Mouse (Mus musculus): ENCODE results near the gene Tgfb1. TPM values are rescaled to one million over a fixed set of nuclear protein-coding genes. Genes with fewer than 3 reads are reported as not detected.
A peak's percentile ranks its signal among the peaks of the same experiment; 100 is the strongest.

Tgfb1 gene
- polyA plus RNA-seq, 2 experiments = 3.6 to 16.8 TPM

GRCm38 (mm10) chr7:25753643-25754438 lies 67.0 kb downstream of the Tgfb1 start:
- ATAC-seq (ENCODE audit: low FRiP score, low read depth) (peak; percentile 0), DNase-seq (ENCODE audit: low spot score) (no peak)
- WGBS = 1% methylated on average over 43 of the region's 46 CpGs
- TF ChIP-seq POLR2A (IDR thresholded peaks at IDR 0.05; ENCODE audit: borderline replicate concordance, extremely low read depth, insufficient read depth, insufficient read length) = no peak
- Histone ChIP-seq H3K27me3 (ENCODE audit: control insufficient read depth, insufficient read depth, low read length) (no peaks in the 10 kb centered on the region), H3K27ac (replicated peaks; ENCODE audit: low read depth, low read length) (peak overlapping the region; percentile 97), H3K4me3 (replicated peaks; ENCODE audit: low read length) (peak overlapping the region; percentile 98), H3K36me3 (ENCODE audit: control insufficient read depth, insufficient read depth, low read length) (peaks cover 41% of the 10 kb centered on the region), H3K4me1 (ENCODE audit: control insufficient read depth, insufficient read depth, low read length) (peaks cover 13% of the 10 kb centered on the region), H3K9me3 (ENCODE audit: control insufficient read depth, low read length) (no peaks in the 10 kb centered on the region), H3K4me2 (replicated peaks; ENCODE audit: low read depth, low read length, severe bottlenecking) (peak overlapping the region; percentile 83), H3K9ac (ENCODE audit: low read depth, low read length, severe bottlenecking) (peak overlapping the region; percentile 99)

DNA sequence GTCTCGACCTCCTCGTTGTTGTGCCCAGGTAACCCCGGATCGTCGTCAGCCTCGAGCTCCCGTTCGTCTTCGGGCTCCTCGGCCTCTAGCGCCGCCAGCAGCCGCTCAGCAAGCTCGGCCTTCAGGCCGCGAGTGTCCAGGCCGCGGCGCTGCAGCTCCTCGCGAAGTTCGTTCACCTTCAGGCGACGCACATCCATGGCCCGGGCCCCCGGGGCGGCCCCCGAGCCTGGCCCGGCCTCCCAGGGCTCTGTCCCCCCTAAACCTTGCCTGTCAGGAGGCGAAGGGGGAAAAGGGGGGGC lies 67.6 kb downstream of the Tgfb1 start:
- 0% methylated on average over 25 of the region's 30 CpGs for WGBS

More for the DNA sequence above, 67.6 kb downstream of the Tgfb1 start:
- DNase-seq (ENCODE audit: low spot score) = no peak
- TF ChIP-seq POLR2A (IDR thresholded peaks at IDR 0.05; ENCODE audit: borderline replicate concordance, extremely low read depth, insufficient read depth, insufficient read length) = peak; percentile 65; the same call in 1 of the 2 replicates
- H3K9ac ChIP-seq (ENCODE audit: low read depth, low read length, severe bottlenecking) = peak overlapping the region; percentile 99
- ATAC-seq (ENCODE audit: low FRiP score, low read depth) = no peak
- H3K27me3 ChIP-seq (ENCODE audit: control insufficient read depth, insufficient read depth, low read length) = no peaks in the 10 kb centered on the region
- H3K36me3 ChIP-seq (ENCODE audit: control insufficient read depth, insufficient read depth, low read length) = peaks cover 41% of the 10 kb centered on the region
- peaks cover 13% of the 10 kb centered on the region for H3K4me1 ChIP-seq (ENCODE audit: control insufficient read depth, insufficient read depth, low read length)
- H3K4me2 ChIP-seq (replicated peaks; ENCODE audit: low read depth, low read length, severe bottlenecking) = peak overlapping the region; percentile 83
- H3K4me3 ChIP-seq (replicated peaks; ENCODE audit: low read length) = peak overlapping the region; percentile 98
- H3K9me3 ChIP-seq (ENCODE audit: control insufficient read depth, low read length) = no peaks in the 10 kb centered on the region
- peak overlapping the region; percentile 97 for H3K27ac ChIP-seq (replicated peaks; ENCODE audit: low read depth, low read length)

Other genes with a start within 250 kb of the Tgfb1 start
- 1.3 and 1.4 TPM in 2 replicates for gene Ceacam1, start 209.4 kb upstream of the Tgfb1 start, polyA plus RNA-seq (2012; rRNA removed)
- 0.93 and 1.3 TPM in 2 replicates for gene Ceacam1, start 209.4 kb upstream of the Tgfb1 start, polyA plus RNA-seq (2014; fragmentation: Nextera tagmentation; extraction: Ambion mirVana)
- 0.03 TPM in 1 of 2 replicates, not detected in the other for gene Ceacam2, start 147.1 kb upstream of the Tgfb1 start, polyA plus RNA-seq (2012; rRNA removed)
- not detected in 2 replicates for gene Ceacam2, start 147.1 kb upstream of the Tgfb1 start, polyA plus RNA-seq (2014; fragmentation: Nextera tagmentation; extraction: Ambion mirVana)
- gene Erich4, start 71.1 kb upstream of the Tgfb1 start, polyA plus RNA-seq (2012; rRNA removed) = not detected in 2 replicates
- gene Erich4, start 71.1 kb upstream of the Tgfb1 start, polyA plus RNA-seq (2014; fragmentation: Nextera tagmentation; extraction: Ambion mirVana) = not detected in 2 replicates
- gene Dmac2, start 67.6 kb upstream of the Tgfb1 start, polyA plus RNA-seq (2012; rRNA removed) = 39.7 and 47.9 TPM in 2 replicates
- gene Dmac2, start 67.6 kb upstream of the Tgfb1 start, polyA plus RNA-seq (2014; fragmentation: Nextera tagmentation; extraction: Ambion mirVana) = 32.7 and 34.0 TPM in 2 replicates
- 6.2 and 7.3 TPM in 2 replicates for gene B3gnt8, start 60.3 kb upstream of the Tgfb1 start, polyA plus RNA-seq (2012; rRNA removed)
- gene B3gnt8, start 60.3 kb upstream of the Tgfb1 start, polyA plus RNA-seq (2014; fragmentation: Nextera tagmentation; extraction: Ambion mirVana) = 3.4 and 5.1 TPM in 2 replicates
- 67.0 and 91.1 TPM in 2 replicates for gene Bckdha, start 28.0 kb upstream of the Tgfb1 start, polyA plus RNA-seq (2012; rRNA removed)
- gene Bckdha, start 28.0 kb upstream of the Tgfb1 start, polyA plus RNA-seq (2014; fragmentation: Nextera tagmentation; extraction: Ambion mirVana) = 54.2 and 59.8 TPM in 2 replicates
- 64.9 and 77.1 TPM in 2 replicates for gene Exosc5, start 27.8 kb upstream of the Tgfb1 start, polyA plus RNA-seq (2012; rRNA removed)
- 63.0 and 71.2 TPM in 2 replicates for gene Exosc5, start 27.8 kb upstream of the Tgfb1 start, polyA plus RNA-seq (2014; fragmentation: Nextera tagmentation; extraction: Ambion mirVana)
- gene Tmem91, start 11.8 kb upstream of the Tgfb1 start, polyA plus RNA-seq (2012; rRNA removed) = 1.7 and 2.7 TPM in 2 replicates
- 3.2 and 3.6 TPM in 2 replicates for gene Tmem91, start 11.8 kb upstream of the Tgfb1 start, polyA plus RNA-seq (2014; fragmentation: Nextera tagmentation; extraction: Ambion mirVana)
- 28.1 and 39.7 TPM in 2 replicates for gene B9d2, start 6.2 kb upstream of the Tgfb1 start, polyA plus RNA-seq (2012; rRNA removed)
- 25.1 and 29.2 TPM in 2 replicates for gene B9d2, start 6.2 kb upstream of the Tgfb1 start, polyA plus RNA-seq (2014; fragmentation: Nextera tagmentation; extraction: Ambion mirVana)
- 64.5 and 84.8 TPM in 2 replicates for gene Ccdc97, start 32.1 kb downstream of the Tgfb1 start, polyA plus RNA-seq (2012; rRNA removed)
- 28.4 and 32.0 TPM in 2 replicates for gene Ccdc97, start 32.1 kb downstream of the Tgfb1 start, polyA plus RNA-seq (2014; fragmentation: Nextera tagmentation; extraction: Ambion mirVana)
- 66.8 and 73.4 TPM in 2 replicates for gene Hnrnpul1, start 67.8 kb downstream of the Tgfb1 start, polyA plus RNA-seq (2012; rRNA removed)
- 77.1 and 80.7 TPM in 2 replicates for gene Hnrnpul1, start 67.8 kb downstream of the Tgfb1 start, polyA plus RNA-seq (2014; fragmentation: Nextera tagmentation; extraction: Ambion mirVana)
- 80.2 and 94.4 TPM in 2 replicates for gene Axl, start 101.7 kb downstream of the Tgfb1 start, polyA plus RNA-seq (2012; rRNA removed)
- gene Axl, start 101.7 kb downstream of the Tgfb1 start, polyA plus RNA-seq (2014; fragmentation: Nextera tagmentation; extraction: Ambion mirVana) = 111 and 132 TPM in 2 replicates
- gene Cyp2s1, start 129.9 kb downstream of the Tgfb1 start, polyA plus RNA-seq (2012; rRNA removed) = 2.6 and 3.3 TPM in 2 replicates
- 1.6 and 2.0 TPM in 2 replicates for gene Cyp2s1, start 129.9 kb downstream of the Tgfb1 start, polyA plus RNA-seq (2014; fragmentation: Nextera tagmentation; extraction: Ambion mirVana)
- gene Cyp2b10, start 210.6 kb downstream of the Tgfb1 start, polyA plus RNA-seq (2012; rRNA removed) = not detected in 2 replicates
- not detected in 2 replicates for gene Cyp2b10, start 210.6 kb downstream of the Tgfb1 start, polyA plus RNA-seq (2014; fragmentation: Nextera tagmentation; extraction: Ambion mirVana)